Mouse (Mus musculus): ENCODE results near the gene Lifr.

GRCm38 (mm10) chr15:7123781-7124450 lies 33.5 kb downstream of the Lifr start:
- TF ChIP-seq POLR2A (IDR thresholded peaks at IDR 0.05; ENCODE audit: extremely low read depth, insufficient read depth, low read length) (no peak), CTCF (IDR thresholded peaks at IDR 0.05; ENCODE audit: low read depth, low read length) (no peak)
